Mouse (Mus musculus) midbrain, embryonic 12.5 days (tissue): ENCODE measurements around the gene Pdha2. TPM values are rescaled to one million over a fixed set of nuclear protein-coding genes. Genes with fewer than 3 reads are reported as not detected.

Experiments used
- ATAC-seq: fragments of 200-750 bp; cut with Nextera tagmentation; 2 replicates; pipeline ENCODE4 v1.8.0; 2017; ENCODE audit warnings: low read depth, moderate TSS enrichment, moderate library complexity; ENCODE audit not compliant: low FRiP score
- H3K27ac ChIP-seq: fragments of 300-500 bp; sonication (generic); replicated peaks from 2 replicates; pipeline ENCODE4 v1.5.1; 2016; ENCODE audit warnings: mild to moderate bottlenecking
- H3K27me3 ChIP-seq: fragments of 300-500 bp; sonication (generic); 2 replicates; pipeline ENCODE4 v1.6.1; 2016; ENCODE audit warnings: mild to moderate bottlenecking
- H3K36me3 ChIP-seq: fragments of 300-500 bp; sonication (generic); 2 replicates; pipeline ENCODE4 v1.6.1; 2016
- H3K4me1 ChIP-seq: fragments of 300-500 bp; sonication (generic); 2 replicates; pipeline ENCODE4 v1.6.1; 2016
- H3K4me2 ChIP-seq: fragments of 300-500 bp; sonication (generic); replicated peaks from 2 replicates; pipeline ENCODE4 v1.6.1; 2016; ENCODE audit warnings: mild to moderate bottlenecking, moderate library complexity
- H3K4me3 ChIP-seq: fragments of 300-500 bp; sonication (generic); 2 replicates; pipeline ENCODE4 v1.5.1; 2016; ENCODE audit warnings: mild to moderate bottlenecking
- H3K9ac ChIP-seq: fragments of 300-500 bp; sonication (generic); replicated peaks from 2 replicates; pipeline ENCODE4 v1.6.1; 2016; ENCODE audit warnings: mild to moderate bottlenecking, moderate library complexity
- H3K9me3 ChIP-seq: fragments of 300-500 bp; sonication (generic); 2 replicates; pipeline ENCODE4 v1.6.1; 2016; ENCODE audit warnings: mild to moderate bottlenecking
- WGBS: fragments of 180-500 bp; shearing (Covaris S2); methylation state at CpG from one replicate; pipeline ENCODE4 v1.1.7; 2016; 5-methylcytosine and 5-hydroxymethylcytosine counted together
- polyA plus RNA-seq: library from polyadenylated mRNA; unstranded; fragments of >200 nt; fragmentation: Nextera tagmentation; extraction: Ambion mirVana; gene quantifications from 2 replicates; pipeline ENCODE4 v1.2.1, GENCODE M21; 2016

Pdha2 gene
- polyA plus RNA-seq: not detected in 2 replicates

- ATAC-seq: no peak
- 95% methylated on average over 5 of the region's 5 CpGs for WGBS
Measured at GRCm38 (mm10) chr3:141212255-141212654, at the start of gene Pdha2. Gene Pdha2 (minus strand): TSS chr3:141212355.

DNA sequence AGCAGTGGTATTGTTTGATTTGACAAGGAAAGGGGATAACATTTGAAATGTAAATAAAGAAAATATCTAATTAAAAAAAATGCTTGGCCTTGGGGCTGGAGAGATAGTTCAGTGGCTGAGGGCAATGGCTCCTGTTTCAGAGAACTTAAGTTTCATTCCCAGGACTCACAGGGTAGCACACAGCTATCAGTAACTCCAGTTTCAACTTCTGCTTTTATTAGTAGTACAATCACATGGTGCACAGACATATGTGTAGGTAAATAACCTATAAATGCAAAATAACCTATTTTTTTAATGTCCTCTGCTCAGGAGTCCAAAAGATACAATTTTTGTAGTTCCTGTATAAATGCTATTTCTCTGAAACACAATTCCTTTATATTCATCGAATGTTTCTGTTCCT is 48.4 kb upstream of the Pdha2 start:
- Histone ChIP-seq H3K9ac (no peak overlapping the region), H3K27me3 (no peaks in the 10 kb centered on the region), H3K4me1 (no peaks in the 10 kb centered on the region), H3K4me3 (no peak overlapping the region), H3K9me3 (no peaks in the 10 kb centered on the region), H3K27ac (no peak overlapping the region), H3K4me2 (no peak overlapping the region), H3K36me3 (no peaks in the 10 kb centered on the region)
- no peak for ATAC-seq
- whole genome bisulfite sequencing: 93% methylated on average over 1 of the region's 1 CpGs

More at GRCm38 (mm10) chr3:141212255-141212654, at the start of gene Pdha2:
- Histone ChIP-seq H3K4me3 (no peak within 1 kb of the TSS), H3K4me1 (no peaks in the 10 kb centered on the region), H3K36me3 (no peaks in the 10 kb centered on the region), H3K9ac (no peak within 1 kb of the TSS), H3K4me2 (no peak within 1 kb of the TSS), H3K27ac (no peak within 1 kb of the TSS), H3K9me3 (peaks cover 11% of the 10 kb centered on the region; the same call in 1 of the 2 replicates), H3K27me3 (no peaks in the 10 kb centered on the region)

- Histone ChIP-seq H3K4me2 (no peak overlapping the region), H3K4me3 (no peak overlapping the region), H3K9ac (no peak overlapping the region), H3K27ac (no peak overlapping the region), H3K27me3 (no peaks in the 10 kb centered on the region), H3K9me3 (no peaks in the 10 kb centered on the region), H3K4me1 (no peaks in the 10 kb centered on the region), H3K36me3 (no peaks in the 10 kb centered on the region)
- no peak for ATAC-seq
- 93% methylated on average over 1 of the region's 1 CpGs for WGBS
Measured at GRCm38 (mm10) chr3:141251440-141251839, 39.3 kb upstream of the Pdha2 start.

DNA sequence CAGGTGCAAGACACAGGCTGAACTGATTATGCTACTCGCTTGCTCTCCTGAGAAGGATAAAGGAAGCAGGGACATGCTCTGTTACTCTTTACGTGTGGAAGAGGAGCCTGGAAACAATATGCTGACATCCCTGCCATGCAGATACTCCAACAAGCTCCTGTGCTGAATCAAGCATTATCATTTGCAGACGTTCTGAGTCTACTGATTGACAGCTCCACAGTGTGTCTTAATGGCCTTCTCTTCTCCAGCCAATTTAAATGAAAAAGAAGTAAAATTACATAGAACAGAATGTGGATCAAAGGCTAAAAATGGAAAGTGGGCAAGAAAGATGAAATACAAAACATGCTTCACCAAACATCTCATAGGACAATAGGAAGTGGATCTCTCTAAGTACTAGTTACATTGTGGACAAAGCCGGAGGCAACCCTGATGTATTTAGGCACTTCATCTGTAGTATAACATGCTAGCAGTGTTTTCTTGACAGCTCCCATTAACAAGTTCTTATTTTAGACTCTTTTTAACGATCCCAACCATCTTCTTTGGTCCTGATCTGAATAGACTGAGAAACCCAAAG is 32.7 kb upstream of the Pdha2 start:
- Histone ChIP-seq H3K36me3 (no peaks in the 10 kb centered on the region), H3K4me2 (no peak overlapping the region), H3K9ac (no peak overlapping the region), H3K4me1 (no peaks in the 10 kb centered on the region), H3K27ac (no peak overlapping the region), H3K9me3 (no peaks in the 10 kb centered on the region), H3K4me3 (no peak overlapping the region), H3K27me3 (no peaks in the 10 kb centered on the region)
- ATAC-seq: no peak
- WGBS: 53% methylated on average over 5 of the region's 5 CpGs

GRCm38 (mm10) chr3:141238071-141238470 is 25.9 kb upstream of the Pdha2 start:
- no peaks in the 10 kb centered on the region for H3K9me3 ChIP-seq
- H3K27ac ChIP-seq: no peak overlapping the region
- H3K9ac ChIP-seq: no peak overlapping the region
- H3K4me1 ChIP-seq: no peaks in the 10 kb centered on the region
- no peaks in the 10 kb centered on the region for H3K36me3 ChIP-seq
- no peak overlapping the region for H3K4me3 ChIP-seq
- no peak for ATAC-seq
- 79% methylated on average over 2 of the region's 2 CpGs for WGBS
- H3K4me2 ChIP-seq: no peak overlapping the region
- no peaks in the 10 kb centered on the region for H3K27me3 ChIP-seq

- Histone ChIP-seq H3K9me3 (no peaks in the 10 kb centered on the region), H3K36me3 (no peaks in the 10 kb centered on the region), H3K27ac (no peak overlapping the region), H3K4me3 (no peak overlapping the region), H3K27me3 (no peaks in the 10 kb centered on the region), H3K9ac (no peak overlapping the region), H3K4me1 (no peaks in the 10 kb centered on the region), H3K4me2 (no peak overlapping the region)
- 68% methylated on average over 2 of the region's 2 CpGs for WGBS
- ATAC-seq: no peak
Measured at GRCm38 (mm10) chr3:141229148-141229547, 17.0 kb upstream of the Pdha2 start.

GRCm38 (mm10) chr3:141222339-141222738 is 10.2 kb upstream of the Pdha2 start:
- no peaks in the 10 kb centered on the region for H3K4me1 ChIP-seq

DNA sequence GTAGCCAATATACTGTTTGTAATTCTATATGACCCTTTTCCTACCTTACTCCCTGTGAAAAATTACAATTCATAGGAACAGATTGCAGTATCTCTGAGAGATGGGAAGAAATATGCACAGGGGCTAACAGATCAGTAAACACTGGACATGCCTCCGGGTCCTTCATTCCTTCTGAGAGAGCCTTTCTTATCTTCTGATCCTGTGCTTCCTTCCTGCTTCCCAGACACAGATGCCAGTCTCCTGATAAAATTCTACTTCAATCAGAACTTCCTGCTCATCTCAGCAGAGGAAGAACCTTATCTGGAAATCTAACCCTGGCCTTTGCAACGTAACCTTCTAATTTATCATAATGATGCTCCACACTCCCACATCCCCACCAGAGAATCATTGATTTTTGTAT is 6.4 kb upstream of the Pdha2 start:
- H3K9ac ChIP-seq: no peak overlapping the region
- H3K36me3 ChIP-seq: no peaks in the 10 kb centered on the region
- ATAC-seq: no peak
- no peaks in the 10 kb centered on the region for H3K4me1 ChIP-seq
- H3K9me3 ChIP-seq: no peaks in the 10 kb centered on the region
- WGBS: 71% methylated on average over 2 of the region's 2 CpGs
- no peak overlapping the region for H3K4me3 ChIP-seq
- H3K27ac ChIP-seq: no peak overlapping the region
- H3K4me2 ChIP-seq: no peak overlapping the region
- H3K27me3 ChIP-seq: no peaks in the 10 kb centered on the region

More at GRCm38 (mm10) chr3:141222339-141222738, 10.2 kb upstream of the Pdha2 start:
- H3K27ac ChIP-seq: no peak overlapping the region
- H3K4me3 ChIP-seq: no peak overlapping the region
- ATAC-seq: no peak
- WGBS: 72% methylated on average over 1 of the region's 1 CpGs
- H3K27me3 ChIP-seq: no peaks in the 10 kb centered on the region
- H3K36me3 ChIP-seq: no peaks in the 10 kb centered on the region
- H3K4me2 ChIP-seq: no peak overlapping the region
- no peak overlapping the region for H3K9ac ChIP-seq
- no peaks in the 10 kb centered on the region for H3K9me3 ChIP-seq

DNA sequence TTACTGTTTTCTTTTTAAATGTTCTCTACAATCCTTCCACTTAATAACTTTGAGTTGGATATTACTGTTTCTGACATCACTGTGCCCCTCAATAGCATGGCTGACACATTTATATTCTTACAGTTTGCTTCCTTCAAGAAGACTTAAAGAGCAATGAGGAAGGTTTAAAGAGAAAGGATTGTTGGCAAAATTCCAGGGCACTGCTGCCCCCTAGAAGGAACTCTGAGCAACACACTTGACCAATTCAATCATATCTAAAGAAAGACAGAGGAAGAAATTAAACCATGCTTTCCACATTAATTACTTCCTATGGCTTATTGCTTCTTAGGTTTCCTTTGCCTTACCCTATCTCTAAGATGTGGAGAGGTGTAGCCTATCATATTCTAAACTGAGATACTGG is 4.8 kb upstream of the Pdha2 start:
- ATAC-seq: no peak
- Histone ChIP-seq H3K27me3 (no peaks in the 10 kb centered on the region), H3K36me3 (no peaks in the 10 kb centered on the region), H3K4me3 (no peak overlapping the region), H3K4me1 (no peaks in the 10 kb centered on the region), H3K27ac (no peak overlapping the region), H3K4me2 (no peak overlapping the region), H3K9me3 (0 out of 2 replicates have a peak, but pooled peaks cover under 1% of the 10 kb centered on the region), H3K9ac (no peak overlapping the region)

DNA sequence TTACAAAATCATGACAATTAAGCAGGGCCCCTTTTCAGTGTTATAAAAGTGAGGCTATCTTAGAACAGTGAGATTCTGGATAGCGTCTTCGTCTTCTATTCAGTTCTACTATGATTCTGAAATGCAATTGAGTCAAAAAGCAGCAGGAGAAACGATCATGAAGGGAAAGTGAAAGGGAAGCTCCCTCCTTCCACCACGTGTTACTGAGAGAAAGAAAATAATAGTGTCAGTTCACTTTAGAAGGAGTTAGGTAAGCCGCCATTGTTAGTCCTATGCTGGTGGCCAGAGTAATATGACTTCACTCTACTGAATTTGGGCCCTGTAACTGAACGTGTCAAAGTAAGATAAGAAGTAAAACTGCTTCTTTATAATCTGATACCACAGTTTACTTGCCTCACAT is 4.1 kb upstream of the Pdha2 start:
- Histone ChIP-seq H3K9ac (no peak overlapping the region), H3K27ac (no peak overlapping the region), H3K4me3 (no peak overlapping the region), H3K27me3 (no peaks in the 10 kb centered on the region), H3K9me3 (peaks cover 8% of the 10 kb centered on the region; the same call in 1 of the 2 replicates), H3K36me3 (no peaks in the 10 kb centered on the region), H3K4me1 (no peaks in the 10 kb centered on the region), H3K4me2 (no peak overlapping the region)
- ATAC-seq: no peak
- WGBS: 71% methylated on average over 6 of the region's 6 CpGs

DNA sequence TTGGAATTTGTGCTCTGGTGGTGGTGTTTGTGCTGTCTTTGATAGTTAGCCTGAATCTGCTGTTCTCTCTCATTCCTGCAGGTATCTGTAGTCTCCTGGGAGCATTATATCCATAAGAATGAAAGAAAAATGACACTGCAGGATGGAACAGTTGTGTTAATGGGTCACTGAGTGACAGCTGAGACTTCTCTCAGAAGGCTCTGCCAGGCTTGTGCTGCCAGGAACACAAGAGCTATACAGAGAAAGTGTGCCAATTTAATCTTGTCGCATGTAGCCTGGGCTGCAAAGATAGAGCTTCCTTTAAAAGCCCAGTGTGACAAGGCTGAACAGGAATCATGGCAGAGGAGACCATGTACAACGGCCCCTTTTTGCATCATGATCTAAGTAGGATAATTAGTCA is 2.6 kb upstream of the Pdha2 start:
- H3K27ac ChIP-seq: no peak overlapping the region
- H3K27me3 ChIP-seq: no peaks in the 10 kb centered on the region
- H3K9me3 ChIP-seq: peaks cover 11% of the 10 kb centered on the region; the same call in 1 of the 2 replicates
- H3K4me3 ChIP-seq: no peak overlapping the region
- no peaks in the 10 kb centered on the region for H3K4me1 ChIP-seq
- no peak for ATAC-seq
- no peak overlapping the region for H3K9ac ChIP-seq
- 84% methylated on average over 2 of the region's 2 CpGs for WGBS
- no peaks in the 10 kb centered on the region for H3K36me3 ChIP-seq
- H3K4me2 ChIP-seq: no peak overlapping the region

DNA sequence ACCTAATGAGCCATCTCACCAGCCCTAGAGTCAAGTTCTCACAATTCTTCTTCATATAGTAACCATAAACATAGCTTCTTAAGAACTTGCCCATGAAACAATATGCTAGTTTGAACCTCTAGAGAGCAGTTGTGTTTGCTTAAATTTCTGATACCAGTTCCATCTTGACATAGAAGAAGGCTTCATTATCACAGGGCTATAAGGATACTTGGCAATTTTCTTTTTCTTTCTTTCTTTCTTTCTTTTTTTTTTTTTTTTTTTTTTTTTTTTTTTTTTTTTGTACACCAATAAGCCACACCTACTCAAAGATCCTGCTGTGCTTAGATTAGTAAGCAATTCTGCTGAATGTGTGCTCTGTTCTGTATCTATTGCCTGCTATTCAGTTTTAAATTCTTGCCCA is 2.0 kb upstream of the Pdha2 start:
- no peak for ATAC-seq
- H3K4me1 ChIP-seq: no peaks in the 10 kb centered on the region

DNA sequence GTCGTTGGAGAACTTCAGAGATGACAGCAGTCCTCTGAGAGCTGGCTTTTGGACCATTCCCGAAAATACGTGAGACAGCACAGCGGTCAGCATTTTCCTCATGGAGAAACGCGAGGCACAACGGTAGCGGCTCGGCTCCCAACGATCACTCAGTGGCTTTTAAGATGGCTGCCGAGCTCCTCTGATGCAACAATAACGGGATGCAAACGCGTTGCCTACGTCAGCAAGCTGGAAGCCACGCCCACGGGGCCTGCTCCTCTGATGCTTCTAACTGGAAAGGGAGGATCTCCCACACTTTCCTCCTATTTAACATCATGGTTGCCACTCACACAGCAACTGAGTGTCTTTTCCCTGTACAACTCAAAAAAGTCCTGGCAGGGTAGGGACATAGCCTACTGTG is 511 bp downstream of the Pdha2 start:
- Histone ChIP-seq H3K27me3 (no peaks in the 10 kb centered on the region), H3K36me3 (no peaks in the 10 kb centered on the region), H3K27ac (no peak overlapping the region), H3K4me1 (no peaks in the 10 kb centered on the region), H3K4me2 (no peak overlapping the region), H3K4me3 (no peak overlapping the region), H3K9ac (no peak overlapping the region), H3K9me3 (peaks cover 11% of the 10 kb centered on the region; the same call in 1 of the 2 replicates)
- ATAC-seq: no peak
- WGBS: 96% methylated on average over 17 of the region's 17 CpGs

More for the DNA sequence above, 2.0 kb upstream of the Pdha2 start:
- Histone ChIP-seq H3K27ac (no peak overlapping the region), H3K4me2 (no peak overlapping the region), H3K4me3 (no peak overlapping the region), H3K36me3 (no peaks in the 10 kb centered on the region), H3K9ac (no peak overlapping the region), H3K9me3 (peaks cover 11% of the 10 kb centered on the region; the same call in 1 of the 2 replicates), H3K27me3 (no peaks in the 10 kb centered on the region)
